Mouse (Mus musculus) retina, embryonic 14.5 days (tissue): ENCODE data around the gene Ostf1.
A peak's percentile ranks its signal among the peaks of the same experiment; 100 is the strongest.

Experiments
- DNase-seq: peaks from one replicate; pipeline ENCODE4 v3.0.0-alpha.2; 2015; ENCODE audit warnings: low spot score

Gene Ostf1

GRCm38 (mm10) chr19:18644084-18644483 lies 12.5 kb upstream of the Ostf1 start:
- no peak for DNase-seq

GRCm38 (mm10) chr19:18643411-18643810 lies 11.8 kb upstream of the Ostf1 start:
- no peak for DNase-seq

- DNase-seq = no peak
These were observed 9.4 kb upstream of the Ostf1 start for GRCm38 (mm10) chr19:18641001-18641400.

GRCm38 (mm10) chr19:18639552-18639951 lies 7.9 kb upstream of the Ostf1 start:
- no peak for DNase-seq

- DNase-seq = no peak
These were observed 7.3 kb upstream of the Ostf1 start for GRCm38 (mm10) chr19:18638949-18639348.

- DNase-seq = no peak
These were observed 6.3 kb upstream of the Ostf1 start for GRCm38 (mm10) chr19:18637954-18638353.

- DNase-seq = no peak
These were observed 885 bp upstream of the Ostf1 start for GRCm38 (mm10) chr19:18632231-18633185.

GRCm38 (mm10) chr19:18631161-18631643 lies 421 bp downstream of the Ostf1 start:
- peak; percentile 60 for DNase-seq

- no peak for DNase-seq
These were observed 1.2 kb downstream of the Ostf1 start for GRCm38 (mm10) chr19:18630221-18631119.

- DNase-seq = no peak
These were observed 2.0 kb downstream of the Ostf1 start for GRCm38 (mm10) chr19:18629589-18629988.

- no peak for DNase-seq
These were observed 7.7 kb downstream of the Ostf1 start for GRCm38 (mm10) chr19:18623894-18624293.

GRCm38 (mm10) chr19:18619691-18620090 lies 11.9 kb downstream of the Ostf1 start:
- no peak for DNase-seq

- no peak for DNase-seq
These were observed 12.6 kb downstream of the Ostf1 start for GRCm38 (mm10) chr19:18619060-18619459.

- no peak for DNase-seq
These were observed 14.1 kb downstream of the Ostf1 start for GRCm38 (mm10) chr19:18617504-18617903.

- DNase-seq = no peak
These were observed 15.9 kb downstream of the Ostf1 start for GRCm38 (mm10) chr19:18615680-18616240.

- no peak for DNase-seq
These were observed 17.3 kb downstream of the Ostf1 start for GRCm38 (mm10) chr19:18614337-18614736.

- DNase-seq = no peak
These were observed 22.6 kb downstream of the Ostf1 start for GRCm38 (mm10) chr19:18608975-18609374.

- DNase-seq = no peak
These were observed 23.7 kb downstream of the Ostf1 start for GRCm38 (mm10) chr19:18607907-18608306.

- DNase-seq = no peak
These were observed 28.6 kb downstream of the Ostf1 start for GRCm38 (mm10) chr19:18603011-18603410.

- DNase-seq = no peak
These were observed 31.0 kb downstream of the Ostf1 start for GRCm38 (mm10) chr19:18600611-18601010.

GRCm38 (mm10) chr19:18599650-18600049 lies 32.0 kb downstream of the Ostf1 start:
- no peak for DNase-seq

- no peak for DNase-seq
These were observed 32.6 kb downstream of the Ostf1 start for GRCm38 (mm10) chr19:18599051-18599450.
